Mouse (Mus musculus): Measurements from ENCODE around the gene Orc2. TPM values are rescaled to one million over a fixed set of nuclear protein-coding genes. Genes with fewer than 3 reads are reported as not detected.

Orc2 gene
- polyA plus RNA-seq (2017; shearing (Covaris generic)): 10 to 100 TPM; 14.5 to 24.7 TPM

- peak; percentile 99 for ATAC-seq
Measured at GRCm38 (mm10) chr1:58504577-58505254, at the start of gene Orc2. Gene Orc2 (minus strand): TSS chr1:58505109.

GRCm38 (mm10) chr1:58541386-58541785, 36.5 kb upstream of the Orc2 start:
- ATAC-seq: no peak

GRCm38 (mm10) chr1:58507249-58507648, 2.3 kb upstream of the Orc2 start:
- no peak for ATAC-seq

- ATAC-seq: no peak
Measured at GRCm38 (mm10) chr1:58503793-58504370, 1.0 kb downstream of the Orc2 start.

- no peak for ATAC-seq
Measured at GRCm38 (mm10) chr1:58503134-58503533, 1.8 kb downstream of the Orc2 start.

- no peak for ATAC-seq
Measured at GRCm38 (mm10) chr1:58498758-58499157, 6.2 kb downstream of the Orc2 start.

GRCm38 (mm10) chr1:58497678-58498077, 7.2 kb downstream of the Orc2 start:
- no peak for ATAC-seq

- ATAC-seq: no peak
Measured at GRCm38 (mm10) chr1:58495603-58496002, 9.3 kb downstream of the Orc2 start.

- ATAC-seq: no peak
Measured at GRCm38 (mm10) chr1:58482647-58483046, 22.3 kb downstream of the Orc2 start.

GRCm38 (mm10) chr1:58475662-58476061, 29.2 kb downstream of the Orc2 start:
- ATAC-seq: no peak

- no peak for ATAC-seq
Measured at GRCm38 (mm10) chr1:58465561-58465960, 39.3 kb downstream of the Orc2 start.

- no peak for ATAC-seq
Measured at GRCm38 (mm10) chr1:58465042-58465441, 39.9 kb downstream of the Orc2 start.

GRCm38 (mm10) chr1:58463935-58464334, 41.0 kb downstream of the Orc2 start:
- no peak for ATAC-seq

GRCm38 (mm10) chr1:58460566-58460965, 44.3 kb downstream of the Orc2 start:
- no peak for ATAC-seq

- no peak for ATAC-seq
Measured at GRCm38 (mm10) chr1:58458867-58459266, 46.0 kb downstream of the Orc2 start.

GRCm38 (mm10) chr1:58458175-58458574, 46.7 kb downstream of the Orc2 start:
- no peak for ATAC-seq

- peak; percentile 90 for ATAC-seq
Measured at GRCm38 (mm10) chr1:58454316-58454715, 50.6 kb downstream of the Orc2 start.

- ATAC-seq: no peak
Measured at GRCm38 (mm10) chr1:58448396-58448795, 56.5 kb downstream of the Orc2 start.

- no peak for ATAC-seq
Measured at GRCm38 (mm10) chr1:58447766-58448165, 57.1 kb downstream of the Orc2 start.

- ATAC-seq: peak; percentile 29
Measured at GRCm38 (mm10) chr1:58445861-58446260, 59.0 kb downstream of the Orc2 start.

- peak; percentile 93 for ATAC-seq
Measured at GRCm38 (mm10) chr1:58445143-58445722, 59.7 kb downstream of the Orc2 start, which contains the start of the genes Nif3l1 and Ppil3. Gene Nif3l1 (plus strand): TSS chr1:58445151. Gene Ppil3 (minus strand): TSS chr1:58445486.

GRCm38 (mm10) chr1:58444691-58445090, 60.2 kb downstream of the Orc2 start:
- ATAC-seq: no peak

GRCm38 (mm10) chr1:58424551-58424950, 80.4 kb downstream of the Orc2 start:
- ATAC-seq: no peak

Data from activated CD4-positive, CD25-positive, alpha-beta regulatory T cell, adult 4 months (primary cell).